Mouse (Mus musculus): ENCODE results near the gene Sec63. TPM values are rescaled to one million over a fixed set of nuclear protein-coding genes. Genes with fewer than 3 reads are reported as not detected.
A peak's percentile ranks its signal among the peaks of the same experiment; 100 is the strongest.

The Sec63 gene
- polyA plus RNA-seq, 1 experiment from 2014 or later: 118 TPM

- no peak overlapping the region for H3K27ac ChIP-seq
- no peaks in the 10 kb centered on the region for H3K36me3 ChIP-seq (ENCODE audit: inconsistent target)
- WGBS (ENCODE audit: missing documents): 46% methylated on average over 4 of the region's 4 CpGs
- H3K79me2 ChIP-seq (ENCODE audit: inconsistent target): no peaks in the 10 kb centered on the region
- H3K4me3 ChIP-seq (ENCODE audit: inconsistent target): peak overlapping the region; percentile 21
Measured at GRCm38 (mm10) chr10:42862806-42863205, 101.5 kb downstream of the Sec63 start.

DNA sequence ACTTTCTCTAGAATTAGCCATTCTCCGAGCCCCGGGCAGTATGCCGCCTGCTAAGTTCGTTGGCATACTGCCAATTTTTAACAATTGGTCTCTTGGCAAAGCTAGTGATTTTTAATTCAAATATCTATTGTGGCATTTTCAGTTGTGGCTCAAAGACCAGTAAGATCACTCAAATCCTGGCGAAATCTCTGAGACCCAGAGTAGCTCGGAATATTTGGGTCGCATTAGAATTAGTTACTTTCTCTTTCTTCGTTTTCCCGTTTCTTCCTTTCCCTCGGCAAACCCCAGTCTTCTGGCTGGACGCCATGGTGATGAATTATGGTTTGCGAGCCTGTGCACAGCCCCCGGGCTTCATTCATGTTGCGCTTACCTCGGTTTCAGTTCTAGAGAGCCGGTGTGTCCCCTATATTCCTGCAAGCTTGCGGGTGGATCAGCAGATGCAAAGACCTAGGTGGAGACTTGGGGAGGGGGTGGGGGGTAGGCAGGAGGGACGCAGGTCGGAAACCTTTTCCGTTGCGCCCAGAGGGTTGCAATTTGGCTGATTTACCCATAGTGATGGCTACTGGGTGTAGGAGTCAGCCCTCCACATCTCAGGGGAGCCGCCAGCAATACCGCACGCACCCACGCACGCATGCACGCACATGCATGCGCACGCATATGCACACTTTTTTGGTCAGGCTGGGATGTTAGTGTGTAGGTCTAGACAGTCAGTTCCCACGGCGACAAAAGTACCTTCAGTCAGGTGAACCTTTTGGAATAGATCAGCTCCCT is 102.5 kb downstream of the Sec63 start:
- 35% methylated on average over 30 of the region's 31 CpGs for WGBS (ENCODE audit: missing documents)
- H3K79me2 ChIP-seq (ENCODE audit: inconsistent target): no peaks in the 10 kb centered on the region
- no peak overlapping the region for H3K27ac ChIP-seq
- no peaks in the 10 kb centered on the region for H3K36me3 ChIP-seq (ENCODE audit: inconsistent target)
- H3K4me3 ChIP-seq (ENCODE audit: inconsistent target): peak overlapping the region; percentile 21

DNA sequence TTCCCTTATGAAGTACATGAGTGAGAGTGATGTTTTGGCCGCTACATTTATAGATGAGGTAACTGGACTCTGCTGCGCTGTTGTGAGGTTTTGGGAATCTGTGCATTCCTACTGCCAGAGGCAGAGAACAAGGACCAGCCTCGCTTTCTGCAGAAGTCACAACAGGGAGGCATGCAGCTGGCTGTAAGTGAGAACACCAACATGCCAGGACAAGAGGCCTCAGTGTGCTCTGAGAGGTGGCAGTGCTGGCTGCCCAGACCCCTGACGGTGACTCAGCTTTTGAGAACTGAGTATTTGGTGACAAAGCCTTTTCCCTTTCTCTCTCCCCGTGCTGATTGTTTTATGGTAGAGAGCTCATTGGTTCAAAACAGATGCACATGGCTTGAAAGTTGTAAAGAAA is 103.4 kb downstream of the Sec63 start:
- no peaks in the 10 kb centered on the region for H3K36me3 ChIP-seq (ENCODE audit: inconsistent target)
- no peak overlapping the region for H3K4me3 ChIP-seq (ENCODE audit: inconsistent target)
- no peaks in the 10 kb centered on the region for H3K79me2 ChIP-seq (ENCODE audit: inconsistent target)
- H3K27ac ChIP-seq: no peak overlapping the region
- WGBS (ENCODE audit: missing documents): 76% methylated on average over 5 of the region's 5 CpGs

- Histone ChIP-seq H3K36me3 (ENCODE audit: inconsistent target) (no peaks in the 10 kb centered on the region), H3K79me2 (ENCODE audit: inconsistent target) (no peaks in the 10 kb centered on the region), H3K27ac (no peak overlapping the region), H3K4me3 (ENCODE audit: inconsistent target) (no peak overlapping the region)
- 69% methylated on average over 9 of the region's 9 CpGs for WGBS (ENCODE audit: missing documents)
Measured at GRCm38 (mm10) chr10:42868416-42868815, 107.1 kb downstream of the Sec63 start.

DNA sequence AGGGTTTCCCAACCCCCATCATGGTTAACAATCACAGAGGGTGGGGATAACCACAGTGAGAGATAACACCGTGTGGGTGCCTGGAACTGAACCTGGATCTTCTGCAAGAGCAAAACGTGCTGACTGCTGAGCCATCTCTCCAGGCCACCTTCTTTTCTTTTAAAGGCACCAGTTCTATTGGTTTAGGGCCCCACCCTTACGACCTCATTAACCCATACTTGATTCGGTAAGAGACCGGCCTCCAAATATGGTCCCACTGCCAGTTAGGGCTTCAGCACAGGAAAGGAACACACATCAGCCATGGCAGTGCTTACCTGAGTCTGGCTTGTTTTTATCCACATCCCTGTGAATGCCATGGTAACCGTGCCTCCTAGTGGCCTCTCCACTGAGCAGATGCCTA is 108.2 kb downstream of the Sec63 start:
- Histone ChIP-seq H3K36me3 (ENCODE audit: inconsistent target) (no peaks in the 10 kb centered on the region), H3K4me3 (ENCODE audit: inconsistent target) (no peak overlapping the region), H3K79me2 (ENCODE audit: inconsistent target) (no peaks in the 10 kb centered on the region), H3K27ac (no peak overlapping the region)
- 80% methylated on average over 6 of the region's 6 CpGs for WGBS (ENCODE audit: missing documents)

GRCm38 (mm10) chr10:42872269-42873010 is 111.1 kb downstream of the Sec63 start:
- WGBS (ENCODE audit: missing documents): 93% methylated on average over 15 of the region's 15 CpGs

GRCm38 (mm10) chr10:42873077-42873595 is 111.8 kb downstream of the Sec63 start:
- 95% methylated on average over 7 of the region's 7 CpGs for WGBS (ENCODE audit: missing documents)
- Histone ChIP-seq H3K79me2 (ENCODE audit: inconsistent target) (no peaks in the 10 kb centered on the region), H3K36me3 (ENCODE audit: inconsistent target) (no peaks in the 10 kb centered on the region), H3K4me3 (ENCODE audit: inconsistent target) (no peak overlapping the region), H3K27ac (no peak overlapping the region)

More at GRCm38 (mm10) chr10:42872269-42873010, 111.1 kb downstream of the Sec63 start:
- H3K79me2 ChIP-seq (ENCODE audit: inconsistent target): no peaks in the 10 kb centered on the region
- H3K36me3 ChIP-seq (ENCODE audit: inconsistent target): no peaks in the 10 kb centered on the region
- no peak overlapping the region for H3K4me3 ChIP-seq (ENCODE audit: inconsistent target)
- no peak overlapping the region for H3K27ac ChIP-seq

DNA sequence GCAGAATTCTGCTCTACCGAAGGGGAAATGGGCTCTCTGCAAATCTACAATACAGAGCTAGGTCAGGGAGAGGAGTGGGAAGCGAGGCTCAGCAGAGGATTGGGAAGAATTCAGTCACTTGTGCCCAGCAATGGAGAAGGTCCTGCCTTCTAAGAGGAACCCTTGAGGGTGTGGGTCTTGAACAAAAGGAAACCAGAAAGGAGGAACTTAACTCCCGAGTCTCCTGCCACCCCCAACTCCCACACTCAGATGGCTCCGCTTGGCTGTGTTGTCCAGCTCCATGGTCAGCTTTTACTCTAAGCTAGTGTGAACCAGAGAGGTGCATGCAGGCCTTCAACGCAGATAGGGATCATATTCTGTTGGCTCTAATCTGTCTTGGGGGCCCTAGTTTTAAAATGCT is 114.9 kb downstream of the Sec63 start:
- Histone ChIP-seq H3K36me3 (ENCODE audit: inconsistent target) (no peaks in the 10 kb centered on the region), H3K27ac (no peak overlapping the region), H3K4me3 (ENCODE audit: inconsistent target) (no peak overlapping the region), H3K79me2 (ENCODE audit: inconsistent target) (no peaks in the 10 kb centered on the region)
- 18% methylated on average over 5 of the region's 5 CpGs for WGBS (ENCODE audit: missing documents)

GRCm38 (mm10) chr10:42879269-42879681 is 118.0 kb downstream of the Sec63 start:
- H3K36me3 ChIP-seq (ENCODE audit: inconsistent target): no peaks in the 10 kb centered on the region
- WGBS (ENCODE audit: missing documents): 100% methylated on average over 3 of the region's 5 CpGs
- H3K79me2 ChIP-seq (ENCODE audit: inconsistent target): no peaks in the 10 kb centered on the region
- H3K27ac ChIP-seq: no peak overlapping the region
- no peak overlapping the region for H3K4me3 ChIP-seq (ENCODE audit: inconsistent target)

GRCm38 (mm10) chr10:42879682-42880081 is 118.4 kb downstream of the Sec63 start:
- no peaks in the 10 kb centered on the region for H3K79me2 ChIP-seq (ENCODE audit: inconsistent target)
- WGBS (ENCODE audit: missing documents): 90% methylated on average over 5 of the region's 5 CpGs
- no peaks in the 10 kb centered on the region for H3K36me3 ChIP-seq (ENCODE audit: inconsistent target)
- H3K27ac ChIP-seq: no peak overlapping the region
- no peak overlapping the region for H3K4me3 ChIP-seq (ENCODE audit: inconsistent target)

Other genes starting within 250 kb of the Sec63 start
- not detected in 3 replicates for gene Nr2e1, start 177.9 kb upstream of the Sec63 start, polyA plus RNA-seq (2018)
- gene Ostm1, start 177.7 kb upstream of the Sec63 start, polyA plus RNA-seq (2018): 75.0 to 85.1 TPM (median 76.9 TPM) in 3 replicates
- not detected in 3 replicates for gene Scml4, start 98.9 kb downstream of the Sec63 start, polyA plus RNA-seq (2018)

All from macrophage (primary cell).